Mouse (Mus musculus) CH12.LX (cell line): ENCODE measurements at regions not wholly inside any gene's neighbourhood (a gene's known extent, or its start where the extent isn't known, plus 50 kb on each side); places are given as distances from the start of the nearest gene placed in this dataset.

Experiments
- DNase-seq: peaks from one replicate; pipeline ENCODE4 v3.0.0-alpha.2; 2013; ENCODE audit errors: extremely low read depth
- H3K27ac ChIP-seq: 2 replicates; pipeline ENCODE4 v1.5.1; 2012; ENCODE audit warnings: low read depth, mild to moderate bottlenecking, control low read depth, moderate library complexity; ENCODE audit not compliant: insufficient read depth
- H3K27me3 ChIP-seq: replicated peaks from 2 replicates; pipeline ENCODE3; 2012; ENCODE audit warnings: inconsistent platforms
- H3K36me3 ChIP-seq, 2 experiments: replicated peaks in 1 of 2; 2 replicates each; pipeline versions ENCODE3 to v1.6.1; 2012; ENCODE audit warnings: inconsistent platforms in 1 of 2, low read length in 1 of 2, mild to moderate bottlenecking in 1 of 2, mixed read lengths in 1 of 2, moderate library complexity in 1 of 2; ENCODE audit not compliant: control insufficient read depth in 1 of 2, insufficient read depth in 1 of 2
- H3K4me1 ChIP-seq, 2 experiments: 2 replicates each; pipeline ENCODE4 v1.6.1; 2012; ENCODE audit warnings: inconsistent platforms in 1 of 2, moderate library complexity in 1 of 2; ENCODE audit not compliant: insufficient read depth in 2 of 2, control insufficient read depth in 1 of 2
- H3K4me2 ChIP-seq: 2 replicates; pipeline ENCODE4 v1.6.1; 2012; ENCODE audit warnings: low read depth, mild to moderate bottlenecking, control low read depth; ENCODE audit not compliant: poor library complexity, insufficient read depth, severe bottlenecking
- H3K4me3 ChIP-seq, 3 experiments: fragments of 150-350 bp in 1 of 3; sonication (generic) in 1 of 3; replicated peaks in 1 of 3; 2 replicates each; pipeline versions ENCODE3 to v1.5.1; 2011 to 2012; ENCODE audit warnings: low read depth in 2 of 3, low read length in 2 of 3, mild to moderate bottlenecking in 2 of 3, moderate library complexity in 2 of 3, control low read depth in 1 of 3, improper control_type of control experiment in 1 of 3, inconsistent platforms in 1 of 3, mixed read lengths in 1 of 3; ENCODE audit not compliant: poor library complexity in 1 of 3
- H3K79me2 ChIP-seq: replicated peaks from 2 replicates; pipeline ENCODE4 v1.6.1; 2012; ENCODE audit warnings: mild to moderate bottlenecking, moderate library complexity; ENCODE audit not compliant: control insufficient read depth, poor library complexity, insufficient read depth, severe bottlenecking; ENCODE audit errors: extremely low read depth
- H3K9ac ChIP-seq: 2 replicates; pipeline ENCODE4 v1.6.1; 2012; ENCODE audit warnings: low read depth, mild to moderate bottlenecking, control low read depth, moderate library complexity; ENCODE audit not compliant: insufficient read depth
- H3K9me3 ChIP-seq: replicated peaks from 2 replicates; pipeline ENCODE3; 2012; ENCODE audit warnings: low read length, inconsistent platforms, mixed read lengths
- BHLHE40 ChIP-seq: IDR thresholded peaks from 2 replicates; pipeline ENCODE4 v1.6.1; 2011; ENCODE audit warnings: mild to moderate bottlenecking, low read depth, low read length, improper control_type of control experiment
- CHD1 ChIP-seq: IDR thresholded peaks from 2 replicates; pipeline ENCODE4 v1.6.1; 2012; ENCODE audit warnings: low read depth, low read length, improper control_type of control experiment, inconsistent platforms
- ELF1 ChIP-seq: IDR thresholded peaks from 2 replicates; pipeline ENCODE4 v1.6.1; 2014; ENCODE audit warnings: low read depth, mild to moderate bottlenecking, inconsistent platforms, low read length, improper control_type of control experiment
- ETS1 ChIP-seq: conservative IDR thresholded peaks from 2 replicates; pipeline ENCODE4 v1.6.1; 2012; ENCODE audit warnings: low read depth, mild to moderate bottlenecking, inconsistent platforms, low read length, improper control_type of control experiment, moderate library complexity
- GABPA ChIP-seq: IDR thresholded peaks from 2 replicates; pipeline ENCODE4 v1.6.1; 2012; ENCODE audit warnings: low read depth, low read length, improper control_type of control experiment, inconsistent platforms; ENCODE audit not compliant: insufficient replicate concordance
- IRF4 ChIP-seq: IDR thresholded peaks from 2 replicates; pipeline ENCODE4 v1.6.1; 2014; ENCODE audit warnings: low read depth, mild to moderate bottlenecking, inconsistent platforms, low read length, improper control_type of control experiment
- JUN ChIP-seq: IDR thresholded peaks from 2 replicates; pipeline ENCODE4 v1.6.1; 2011; ENCODE audit warnings: low read depth, mild to moderate bottlenecking, low read length, improper control_type of control experiment, moderate library complexity; ENCODE audit not compliant: insufficient read depth
- JUND ChIP-seq: conservative IDR thresholded peaks from 2 replicates; pipeline ENCODE4 v1.6.1; 2011; ENCODE audit warnings: low read depth, low read length, improper control_type of control experiment
- MAFK ChIP-seq: IDR thresholded peaks from 2 replicates; pipeline ENCODE4 v1.6.1; 2011; ENCODE audit warnings: low read length, improper control_type of control experiment; ENCODE audit not compliant: insufficient replicate concordance
- MAX ChIP-seq: IDR thresholded peaks from 2 replicates; pipeline ENCODE4 v1.6.1; 2011; ENCODE audit warnings: low read length, improper control_type of control experiment
- MYC ChIP-seq: IDR thresholded peaks from 2 replicates; pipeline ENCODE4 v1.6.1; 2011; ENCODE audit warnings: low read depth, mild to moderate bottlenecking, improper control_type of control experiment, low read length
- NRF1 ChIP-seq: IDR thresholded peaks from 2 replicates; pipeline ENCODE4 v1.6.1; 2014; ENCODE audit warnings: low read depth, mild to moderate bottlenecking, inconsistent platforms, low read length, improper control_type of control experiment, moderate library complexity
- POLR2A ChIP-seq: IDR thresholded peaks from 2 replicates; pipeline ENCODE4 v1.6.1; 2011; ENCODE audit warnings: low read depth, mild to moderate bottlenecking, improper control_type of control experiment, low read length
- POLR2AphosphoS2 ChIP-seq: IDR thresholded peaks from 2 replicates; pipeline ENCODE4 v1.6.1; 2011; ENCODE audit warnings: low read depth, low read length, improper control_type of control experiment
- RCOR1 ChIP-seq: conservative IDR thresholded peaks from 2 replicates; pipeline ENCODE4 v1.6.1; 2012; ENCODE audit warnings: low read depth, mild to moderate bottlenecking, inconsistent platforms, low read length, improper control_type of control experiment
- SMC3 ChIP-seq: IDR thresholded peaks from 2 replicates; pipeline ENCODE4 v1.6.1; 2011; ENCODE audit warnings: low read depth, low read length, improper control_type of control experiment
- TBP ChIP-seq: conservative IDR thresholded peaks from 2 replicates; pipeline ENCODE4 v1.6.1; 2011; ENCODE audit warnings: low read depth, low read length, improper control_type of control experiment
- USF1 ChIP-seq: IDR thresholded peaks from 2 replicates; pipeline ENCODE4 v1.6.1; 2014; ENCODE audit warnings: low read depth, mild to moderate bottlenecking, inconsistent platforms, low read length, improper control_type of control experiment
- USF2 ChIP-seq: conservative IDR thresholded peaks from 2 replicates; pipeline ENCODE4 v1.6.1; 2011; ENCODE audit warnings: low read depth, low read length, improper control_type of control experiment
- ZKSCAN1 ChIP-seq: IDR thresholded peaks from 2 replicates; pipeline ENCODE4 v1.6.1; 2012; ENCODE audit warnings: low read depth, inconsistent platforms, low read length, improper control_type of control experiment, borderline replicate concordance
- ZMIZ1 ChIP-seq: IDR thresholded peaks from 2 replicates; pipeline ENCODE4 v1.6.1; 2012; ENCODE audit warnings: low read depth, mild to moderate bottlenecking, inconsistent platforms, low read length, improper control_type of control experiment
- dilution Hi-C: fragments of 300-500 bp; cut with MboI; formaldehyde crosslinking; loops from 2 replicates; pipeline ENCODE4 v1.14.3; 2020; ENCODE audit warnings: low sequenced_read_pairs; ENCODE audit not compliant: extremely low pct_unique_long_range_greater_than_20kb, extremely low pct_ligation_motif_present
- in situ Hi-C: fragments of 300-500 bp; cut with MboI; formaldehyde crosslinking; loops from 3 replicates; pipeline ENCODE4 v1.14.3; 2019; ENCODE audit warnings: low sequenced_read_pairs, low pct_ligation_motif_present, low pct_unique_long_range_greater_than_20kb, mixed read lengths

DNA sequence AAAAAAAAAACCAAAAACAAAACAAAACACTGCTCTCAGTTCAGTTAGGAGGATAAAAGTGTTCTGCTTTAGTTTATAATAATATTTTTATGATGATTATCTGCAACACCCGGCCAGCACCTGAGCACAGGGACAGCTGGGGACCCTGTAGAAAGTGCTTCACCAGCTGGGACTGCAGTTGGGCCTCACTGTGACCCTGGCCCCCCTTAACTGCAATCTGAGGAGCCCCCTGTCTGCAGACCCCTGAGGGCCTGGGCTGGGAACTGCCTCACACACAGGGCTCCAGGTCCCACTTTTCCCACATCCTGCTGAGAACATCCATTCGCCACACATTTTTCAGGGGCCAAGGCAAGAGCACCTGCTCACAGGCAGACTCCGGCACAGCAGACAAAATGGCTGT, 437.6 kb downstream of the Rps24 start:
- Histone ChIP-seq H3K4me3 (no peak overlapping the region), H3K4me2 (no peak overlapping the region), H3K9me3 (no peaks in the 10 kb centered on the region), H3K27ac (no peak overlapping the region), H3K4me1 (no peaks in the 10 kb centered on the region), H3K36me3 (no peaks in the 10 kb centered on the region), H3K27me3 (peaks cover 11% of the 10 kb centered on the region), H3K79me2 (no peaks in the 10 kb centered on the region), H3K9ac (no peak overlapping the region)
- dilution Hi-C loops (no loop called here), in situ Hi-C loops (no loop called here)
- TF ChIP-seq NRF1 (no peak), POLR2A (no peak), SMC3 (no peak), USF1 (no peak), MAFK (no peak), JUN (no peak), ETS1 (no peak), TBP (no peak), JUND (no peak), IRF4 (no peak), USF2 (no peak), ELF1 (no peak)
- no peak for DNase-seq

DNA sequence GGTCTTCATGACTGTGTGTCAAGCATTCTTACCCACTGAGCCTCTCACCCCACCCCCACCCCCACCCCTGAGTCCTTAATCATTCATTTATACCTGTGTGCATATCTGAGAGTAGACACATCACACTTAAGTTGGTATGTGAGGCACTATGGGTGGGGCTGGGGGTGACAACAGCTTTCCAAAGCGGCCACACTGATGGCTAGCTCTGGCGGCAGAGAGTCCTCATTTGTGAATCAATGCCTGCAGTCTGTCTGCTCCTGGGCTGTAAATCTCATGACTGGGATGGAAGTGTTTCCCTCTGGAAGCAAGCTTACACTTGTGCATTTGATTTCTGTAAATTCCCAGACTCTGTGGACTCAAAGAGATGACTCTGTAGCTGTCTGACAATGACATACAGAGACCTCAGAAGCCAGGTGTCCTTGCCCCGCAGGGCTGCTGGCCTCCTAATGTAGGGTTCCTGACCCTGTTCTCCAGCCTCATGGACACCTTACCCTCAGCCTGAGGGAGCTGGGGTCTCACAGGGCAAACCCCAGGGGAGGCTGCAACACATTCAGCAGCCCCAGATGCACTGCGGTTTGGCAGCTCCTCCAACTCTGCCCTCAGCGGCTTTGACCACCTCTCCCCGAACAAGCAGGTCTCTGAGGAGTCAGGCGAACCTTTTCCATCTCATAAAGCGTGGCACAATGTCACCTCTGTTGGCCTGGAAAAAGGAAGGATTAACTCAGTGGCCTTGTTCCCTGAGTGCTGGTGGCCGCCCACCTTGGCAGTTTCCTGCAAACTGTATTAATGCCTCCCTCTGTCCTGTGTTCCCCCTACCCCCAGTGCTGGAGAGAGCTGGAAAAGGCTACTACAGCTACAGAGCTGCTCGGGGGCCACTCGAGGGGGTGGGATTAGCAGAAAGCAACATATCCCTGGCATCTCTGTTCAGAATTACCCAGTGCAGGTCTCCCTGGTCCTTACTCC, 439.4 kb downstream of the Rps24 start:
- in situ Hi-C loops, result no loop called here

More for the DNA sequence above, 439.4 kb downstream of the Rps24 start:
- H3K9me3 ChIP-seq, result no peaks in the 10 kb centered on the region
- H3K9ac ChIP-seq, result no peak overlapping the region
- H3K27ac ChIP-seq, result no peak overlapping the region
- H3K4me3 ChIP-seq, result no peak overlapping the region
- H3K4me2 ChIP-seq, result no peak overlapping the region
- no peak for TF ChIP-seq CHD1
- TF ChIP-seq ZMIZ1, result no peak
- TF ChIP-seq ZKSCAN1, result no peak
- no peak for TF ChIP-seq MYC
- TF ChIP-seq BHLHE40, result no peak
- TF ChIP-seq POLR2AphosphoS2, result no peak
- no peak for TF ChIP-seq JUN
- TF ChIP-seq GABPA, result no peak
- no peak for TF ChIP-seq MAX
- TF ChIP-seq RCOR1, result no peak
- dilution Hi-C loops, result no loop called here
- no peaks in the 10 kb centered on the region for H3K36me3 ChIP-seq
- peaks cover 11% of the 10 kb centered on the region for H3K27me3 ChIP-seq
- H3K4me1 ChIP-seq, result no peaks in the 10 kb centered on the region
- no peak for DNase-seq
- H3K79me2 ChIP-seq, result no peaks in the 10 kb centered on the region
